Mouse (Mus musculus): ENCODE results near the gene Rps11. TPM values are rescaled to one million over a fixed set of nuclear protein-coding genes. Genes with fewer than 3 reads are reported as not detected.

Gene Rps11
- polyA plus RNA-seq, 1 experiment = 310 TPM

- TF ChIP-seq CTCF (conservative IDR thresholded peaks at IDR 0.05; ENCODE audit: insufficient read depth, insufficient read length, low read depth, low read length) (no peak), POLR2A (IDR thresholded peaks at IDR 0.05; ENCODE audit: low read depth, low read length) (no peak)
- Histone ChIP-seq H3K27me3 (replicated peaks; ENCODE audit: control insufficient read depth, insufficient read depth, low read length) (no peaks in the 10 kb centered on the region), H3K4me3 (ENCODE audit: insufficient read depth, low read depth, low read length) (no peak overlapping the region), H3K4me1 (ENCODE audit: control insufficient read depth, insufficient read depth, low read length) (no peaks in the 10 kb centered on the region), H3K27ac (ENCODE audit: insufficient read depth, low read depth, low read length) (no peak overlapping the region), H3K36me3 (ENCODE audit: control insufficient read depth, insufficient read depth, low read length) (peaks cover 2% of the 10 kb centered on the region)
- 72% methylated on average over 8 of the region's 8 CpGs for WGBS
- no peak for DNase-seq
These were observed 15.9 kb upstream of the Rps11 start for GRCm38 (mm10) chr7:45139904-45140723.

- Histone ChIP-seq H3K27me3 (replicated peaks; ENCODE audit: control insufficient read depth, insufficient read depth, low read length) (no peaks in the 10 kb centered on the region), H3K4me1 (ENCODE audit: control insufficient read depth, insufficient read depth, low read length) (no peaks in the 10 kb centered on the region), H3K27ac (ENCODE audit: insufficient read depth, low read depth, low read length) (no peak overlapping the region), H3K36me3 (ENCODE audit: control insufficient read depth, insufficient read depth, low read length) (no peaks in the 10 kb centered on the region), H3K4me3 (ENCODE audit: insufficient read depth, low read depth, low read length) (no peak overlapping the region)
- WGBS = 87% methylated on average over 1 of the region's 1 CpGs
- no peak for TF ChIP-seq CTCF (conservative IDR thresholded peaks at IDR 0.05; ENCODE audit: insufficient read depth, insufficient read length, low read depth, low read length)
- no peak for TF ChIP-seq POLR2A (IDR thresholded peaks at IDR 0.05; ENCODE audit: low read depth, low read length)
- no peak for DNase-seq
These were observed 14.2 kb upstream of the Rps11 start for GRCm38 (mm10) chr7:45138403-45138802.

- Histone ChIP-seq H3K27me3 (replicated peaks; ENCODE audit: control insufficient read depth, insufficient read depth, low read length) (no peaks in the 10 kb centered on the region), H3K36me3 (ENCODE audit: control insufficient read depth, insufficient read depth, low read length) (no peaks in the 10 kb centered on the region), H3K4me1 (ENCODE audit: control insufficient read depth, insufficient read depth, low read length) (no peaks in the 10 kb centered on the region), H3K27ac (ENCODE audit: insufficient read depth, low read depth, low read length) (no peak overlapping the region), H3K4me3 (ENCODE audit: insufficient read depth, low read depth, low read length) (no peak overlapping the region)
- WGBS = 79% methylated on average over 12 of the region's 12 CpGs
- TF ChIP-seq POLR2A (IDR thresholded peaks at IDR 0.05; ENCODE audit: low read depth, low read length) (no peak), CTCF (conservative IDR thresholded peaks at IDR 0.05; ENCODE audit: insufficient read depth, insufficient read length, low read depth, low read length) (no peak)
- DNase-seq = no peak
These were observed 13.2 kb upstream of the Rps11 start for GRCm38 (mm10) chr7:45137171-45138006.

DNA sequence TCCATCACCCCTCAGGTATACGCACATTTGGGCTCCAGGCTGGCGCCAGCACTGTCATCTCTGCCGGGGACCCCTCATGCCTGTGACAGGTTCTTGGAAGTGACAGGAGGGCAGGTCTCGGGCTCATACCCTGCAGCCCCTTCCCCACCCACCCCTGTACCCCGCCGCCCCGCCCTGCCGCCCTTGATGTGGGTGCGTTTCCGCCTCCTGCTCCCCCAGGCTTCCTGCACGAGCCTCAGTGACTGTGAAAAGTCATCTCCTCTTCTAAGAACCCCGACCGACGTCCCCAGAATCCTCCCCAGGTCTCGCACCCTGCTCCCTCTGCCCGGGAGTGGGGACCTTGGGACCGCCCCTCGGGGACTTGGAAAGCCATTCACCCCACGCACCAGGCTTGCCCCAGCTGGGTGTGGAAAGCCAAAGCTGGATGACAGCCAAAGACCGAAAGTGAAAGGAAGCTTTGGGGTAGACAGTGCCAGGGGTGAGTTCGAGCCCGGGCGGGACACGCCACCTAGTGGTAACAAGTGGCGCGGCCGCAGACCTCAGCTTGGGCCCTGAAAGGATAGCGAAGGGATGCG lies 11.8 kb upstream of the Rps11 start, which contains the start of the genes Gm45713 and Flt3l:
Gene Gm45713, minus strand, starts transcription at position 239 of the 575 bp plus-strand sequence.
Gene Flt3l, minus strand, starts transcription at position 440 of the 575 bp plus-strand sequence.
- under 1% methylated on average over 29 of the region's 29 CpGs for WGBS
- Histone ChIP-seq H3K36me3 (ENCODE audit: control insufficient read depth, insufficient read depth, low read length) (no peaks in the 10 kb centered on the region), H3K27ac (ENCODE audit: insufficient read depth, low read depth, low read length) (peak within 1 kb of the TSS; percentile 10; the same call in 1 of the 2 replicates), H3K4me1 (ENCODE audit: control insufficient read depth, insufficient read depth, low read length) (no peaks in the 10 kb centered on the region), H3K27me3 (replicated peaks; ENCODE audit: control insufficient read depth, insufficient read depth, low read length) (no peaks in the 10 kb centered on the region), H3K4me3 (ENCODE audit: insufficient read depth, low read depth, low read length) (peak within 1 kb of the TSS; percentile 53)
- peak; percentile 96 for DNase-seq
- peak; percentile 95 for TF ChIP-seq CTCF (conservative IDR thresholded peaks at IDR 0.05; ENCODE audit: insufficient read depth, insufficient read length, low read depth, low read length)
- TF ChIP-seq POLR2A (IDR thresholded peaks at IDR 0.05; ENCODE audit: low read depth, low read length) = no peak

DNA sequence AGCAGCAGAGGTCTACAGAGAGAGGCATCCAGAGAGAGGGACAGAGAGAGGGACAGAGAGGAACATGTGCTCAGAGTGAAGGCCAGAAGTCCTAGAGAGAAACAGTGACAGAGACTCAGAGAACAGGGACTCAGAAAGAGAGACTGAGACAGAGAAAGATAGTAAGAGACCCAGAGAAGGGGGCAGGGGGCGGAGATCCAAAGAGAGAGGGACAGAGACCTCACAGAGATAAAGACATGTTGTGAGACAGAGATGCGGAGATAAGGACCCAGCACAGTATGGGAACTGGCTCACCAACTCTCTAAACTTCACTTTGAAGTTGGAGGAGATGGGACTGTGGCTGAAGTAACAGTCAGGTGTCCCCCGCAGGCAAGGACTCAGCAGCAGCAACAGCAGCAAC lies 11.1 kb upstream of the Rps11 start:
- Histone ChIP-seq H3K36me3 (ENCODE audit: control insufficient read depth, insufficient read depth, low read length) (no peaks in the 10 kb centered on the region), H3K4me1 (ENCODE audit: control insufficient read depth, insufficient read depth, low read length) (no peaks in the 10 kb centered on the region), H3K27me3 (replicated peaks; ENCODE audit: control insufficient read depth, insufficient read depth, low read length) (no peaks in the 10 kb centered on the region), H3K4me3 (ENCODE audit: insufficient read depth, low read depth, low read length) (peak overlapping the region; percentile 53), H3K27ac (ENCODE audit: insufficient read depth, low read depth, low read length) (no peak overlapping the region)
- no peak for DNase-seq
- 88% methylated on average over 3 of the region's 3 CpGs for WGBS
- TF ChIP-seq POLR2A (IDR thresholded peaks at IDR 0.05; ENCODE audit: low read depth, low read length) (no peak), CTCF (conservative IDR thresholded peaks at IDR 0.05; ENCODE audit: insufficient read depth, insufficient read length, low read depth, low read length) (no peak)

- H3K27me3 ChIP-seq (replicated peaks; ENCODE audit: control insufficient read depth, insufficient read depth, low read length) = no peaks in the 10 kb centered on the region
- peaks cover 2% of the 10 kb centered on the region; the same call in 1 of the 2 replicates for H3K4me1 ChIP-seq (ENCODE audit: control insufficient read depth, insufficient read depth, low read length)
- WGBS = 22% methylated on average over 12 of the region's 12 CpGs
- no peak overlapping the region for H3K4me3 ChIP-seq (ENCODE audit: insufficient read depth, low read depth, low read length)
- no peak overlapping the region for H3K27ac ChIP-seq (ENCODE audit: insufficient read depth, low read depth, low read length)
- DNase-seq = no peak
- no peaks in the 10 kb centered on the region for H3K36me3 ChIP-seq (ENCODE audit: control insufficient read depth, insufficient read depth, low read length)
- TF ChIP-seq POLR2A (IDR thresholded peaks at IDR 0.05; ENCODE audit: low read depth, low read length) (no peak), CTCF (conservative IDR thresholded peaks at IDR 0.05; ENCODE audit: insufficient read depth, insufficient read length, low read depth, low read length) (no peak)
These were observed 10.3 kb upstream of the Rps11 start for GRCm38 (mm10) chr7:45134544-45135026.

All from kidney, adult 2 months (tissue).